Mouse (Mus musculus) ES-E14 (cell line): ENCODE measurements around the gene Lin28a.

Experiments used
- CHD2 ChIP-seq: IDR thresholded peaks from 2 replicates; pipeline ENCODE4 v1.6.1; 2014; ENCODE audit warnings: mild to moderate bottlenecking, low read depth, low read length, inconsistent platforms
- ZC3H11A ChIP-seq: IDR thresholded peaks from 2 replicates; pipeline ENCODE4 v1.6.1; 2012; ENCODE audit warnings: low read depth, mild to moderate bottlenecking, inconsistent platforms, low read length, borderline replicate concordance
- ZNF384 ChIP-seq: IDR thresholded peaks from 2 replicates; pipeline ENCODE4 v1.6.1; 2012; ENCODE audit warnings: low read depth, low read length, inconsistent platforms

DNA sequence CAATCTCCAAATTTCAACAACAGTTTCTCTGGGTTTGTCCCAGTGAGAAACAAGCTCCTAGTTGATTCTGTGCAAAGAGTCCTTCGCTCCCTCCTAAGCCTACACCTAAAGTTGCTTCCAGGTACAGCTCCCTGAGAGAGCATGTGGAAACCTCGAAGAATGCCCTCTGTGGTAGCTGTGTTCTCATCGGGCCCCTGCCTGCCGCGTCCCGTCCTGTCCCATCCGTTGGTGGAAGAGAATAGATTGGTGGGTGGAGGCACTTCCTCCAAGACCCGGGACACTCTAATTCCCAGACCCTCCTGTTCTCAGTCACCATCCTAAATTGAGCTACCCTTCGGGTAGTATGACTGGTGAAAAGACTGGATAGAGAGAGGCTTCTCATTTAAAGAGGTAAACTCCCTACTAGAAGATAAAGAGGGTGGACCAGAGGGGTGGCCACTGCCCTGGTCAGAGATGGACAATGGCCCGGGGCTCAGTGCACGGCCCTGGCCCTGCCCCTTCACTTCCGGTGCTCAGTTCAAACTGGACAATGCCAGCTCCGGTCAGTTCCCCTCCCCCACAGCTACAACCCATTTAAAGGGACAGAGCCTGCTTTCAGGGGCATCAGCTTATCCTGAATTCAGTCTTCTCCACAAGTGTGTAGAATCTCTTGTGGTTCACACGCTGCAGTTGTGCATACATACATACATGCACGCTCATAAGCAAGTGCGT lies 1.2 kb upstream of the Lin28a start:
- TF ChIP-seq ZNF384 (no peak), CHD2 (no peak), ZC3H11A (no peak)
